Mouse (Mus musculus) hindbrain, embryonic 10.5 days (tissue): Measurements from ENCODE around the gene Ctla4. TPM values are rescaled to one million over a fixed set of nuclear protein-coding genes. Genes with fewer than 3 reads are reported as not detected.

ENCODE experiments used
- DNase-seq: peaks from one replicate; pipeline ENCODE4 v3.0.0-alpha.2; 2017; ENCODE audit warnings: low spot score
- H3K27ac ChIP-seq: fragments of 300-500 bp; sonication (generic); 2 replicates; pipeline ENCODE4 v1.5.1; 2016; ENCODE audit warnings: mild to moderate bottlenecking, moderate library complexity
- H3K27me3 ChIP-seq: fragments of 300-500 bp; sonication (generic); 2 replicates; pipeline ENCODE4 v1.6.1; 2016; ENCODE audit warnings: mild to moderate bottlenecking; ENCODE audit not compliant: poor library complexity, insufficient read depth, severe bottlenecking
- H3K36me3 ChIP-seq: fragments of 300-500 bp; sonication (generic); 2 replicates; pipeline ENCODE4 v1.6.1; 2016; ENCODE audit warnings: mild to moderate bottlenecking, moderate library complexity
- H3K4me1 ChIP-seq: fragments of 300-500 bp; sonication (generic); replicated peaks from 2 replicates; pipeline ENCODE4 v1.6.1; 2016; ENCODE audit warnings: mild to moderate bottlenecking
- H3K4me3 ChIP-seq: fragments of 300-500 bp; sonication (generic); 2 replicates; pipeline ENCODE4 v1.5.1; 2016; ENCODE audit warnings: mild to moderate bottlenecking, moderate library complexity
- H3K9me3 ChIP-seq: fragments of 300-500 bp; sonication (generic); 2 replicates; pipeline ENCODE4 v1.6.1; 2016; ENCODE audit warnings: mild to moderate bottlenecking, moderate library complexity
- WGBS: fragments of 180-500 bp; shearing (Covaris S2); methylation state at CpG from one replicate; pipeline ENCODE4 v1.1.7; 2016; 5-methylcytosine and 5-hydroxymethylcytosine counted together
- polyA plus RNA-seq: library from polyadenylated mRNA; unstranded; fragments of >200 nt; fragmentation: Nextera tagmentation; extraction: Ambion mirVana; gene quantifications from 2 replicates; pipeline ENCODE4 v1.2.1, GENCODE M21; 2016

The Ctla4 gene
- polyA plus RNA-seq, 1 experiment from 2014 or later: not detected

DNA sequence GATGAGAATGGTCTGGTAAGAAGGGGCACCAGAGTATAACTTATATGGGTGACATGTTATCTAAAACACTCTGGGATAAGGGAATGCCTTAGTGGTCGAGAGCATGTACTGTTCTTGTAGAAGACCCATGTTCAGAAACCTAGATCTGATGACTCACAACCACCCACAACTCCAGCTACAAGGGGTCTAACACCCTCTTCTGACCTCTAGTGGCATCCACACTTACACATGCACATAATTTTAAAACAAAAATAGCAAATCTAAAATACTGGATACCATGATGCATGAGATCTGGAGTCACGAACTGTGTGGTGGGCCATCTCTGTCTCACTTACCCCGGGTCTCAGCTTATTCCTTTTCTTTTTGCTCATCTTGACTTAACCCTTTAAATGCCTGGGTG is 53.2 kb downstream of the Ctla4 start:
- Histone ChIP-seq H3K9me3 (no peaks in the 10 kb centered on the region), H3K27me3 (no peaks in the 10 kb centered on the region), H3K27ac (no peak overlapping the region), H3K4me3 (no peak overlapping the region), H3K36me3 (no peaks in the 10 kb centered on the region), H3K4me1 (peaks cover 12% of the 10 kb centered on the region)
- no peak for DNase-seq
- WGBS: 83% methylated on average over 3 of the region's 3 CpGs

- H3K4me1 ChIP-seq: peaks cover 13% of the 10 kb centered on the region
- H3K4me3 ChIP-seq: no peak overlapping the region
- H3K36me3 ChIP-seq: no peaks in the 10 kb centered on the region
- no peaks in the 10 kb centered on the region for H3K9me3 ChIP-seq
- WGBS: 93% methylated on average over 1 of the region's 1 CpGs
- H3K27ac ChIP-seq: no peak overlapping the region
- no peaks in the 10 kb centered on the region for H3K27me3 ChIP-seq
- DNase-seq: no peak
Observed at GRCm38 (mm10) chr1:60940620-60941019, 53.8 kb downstream of the Ctla4 start.

DNA sequence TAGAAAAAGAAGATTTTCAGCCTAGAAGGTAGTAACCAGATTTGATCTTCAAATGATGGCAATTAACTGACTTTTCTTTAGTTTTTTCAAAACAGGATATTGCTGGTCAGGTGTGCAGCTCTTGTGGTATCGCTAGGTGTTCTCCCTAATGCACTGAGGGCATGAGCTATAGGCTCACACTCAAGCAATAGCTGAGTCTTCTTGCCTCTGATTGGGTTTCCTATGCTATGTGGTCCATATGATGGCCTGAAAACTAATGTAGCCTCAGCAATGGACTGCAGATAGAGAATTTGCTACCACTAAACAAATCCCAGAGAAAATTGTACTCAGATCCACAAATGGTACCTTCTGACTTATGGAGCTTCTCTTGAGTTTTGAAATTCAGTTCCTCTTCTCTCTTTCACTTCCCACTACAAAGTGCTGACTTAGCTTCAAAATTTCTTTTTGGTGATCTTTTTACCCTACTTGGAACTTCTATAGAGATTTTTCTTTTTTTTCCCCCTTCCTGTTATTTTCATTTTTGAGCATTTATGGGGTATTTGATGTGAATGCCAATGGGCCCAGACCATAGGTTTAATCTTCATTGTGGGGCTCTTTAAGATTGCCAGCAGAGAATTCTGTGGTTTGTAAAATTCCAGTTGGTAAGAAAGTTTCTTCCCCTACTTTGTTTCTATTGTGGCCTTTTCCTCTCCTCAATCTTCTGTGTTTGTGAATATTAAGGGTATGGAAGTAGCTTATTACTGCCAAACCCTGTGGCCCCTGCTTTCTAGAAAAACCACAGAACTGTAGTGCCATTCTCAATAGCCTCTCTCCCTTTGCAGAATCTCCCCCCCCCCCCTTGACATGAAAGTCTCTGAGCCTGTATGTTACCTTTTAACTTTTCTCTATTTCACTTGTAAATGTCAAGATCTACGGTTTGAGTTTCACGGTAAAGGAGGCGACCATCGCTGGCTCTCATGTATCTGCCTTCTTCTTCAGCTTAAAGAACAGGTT is 54.6 kb downstream of the Ctla4 start:
- no peak overlapping the region for H3K27ac ChIP-seq
- H3K36me3 ChIP-seq: no peaks in the 10 kb centered on the region
- no peaks in the 10 kb centered on the region for H3K27me3 ChIP-seq
- DNase-seq: no peak
- H3K4me1 ChIP-seq: peaks cover 13% of the 10 kb centered on the region
- H3K4me3 ChIP-seq: no peak overlapping the region
- H3K9me3 ChIP-seq: no peaks in the 10 kb centered on the region
- 94% methylated on average over 5 of the region's 5 CpGs for WGBS

- Histone ChIP-seq H3K27me3 (no peaks in the 10 kb centered on the region), H3K36me3 (no peaks in the 10 kb centered on the region), H3K27ac (no peak overlapping the region), H3K4me3 (no peak overlapping the region), H3K9me3 (no peaks in the 10 kb centered on the region), H3K4me1 (peaks cover 13% of the 10 kb centered on the region)
- 80% methylated on average over 2 of the region's 2 CpGs for WGBS
- no peak for DNase-seq
Observed at GRCm38 (mm10) chr1:60942921-60943320, 56.1 kb downstream of the Ctla4 start.

DNA sequence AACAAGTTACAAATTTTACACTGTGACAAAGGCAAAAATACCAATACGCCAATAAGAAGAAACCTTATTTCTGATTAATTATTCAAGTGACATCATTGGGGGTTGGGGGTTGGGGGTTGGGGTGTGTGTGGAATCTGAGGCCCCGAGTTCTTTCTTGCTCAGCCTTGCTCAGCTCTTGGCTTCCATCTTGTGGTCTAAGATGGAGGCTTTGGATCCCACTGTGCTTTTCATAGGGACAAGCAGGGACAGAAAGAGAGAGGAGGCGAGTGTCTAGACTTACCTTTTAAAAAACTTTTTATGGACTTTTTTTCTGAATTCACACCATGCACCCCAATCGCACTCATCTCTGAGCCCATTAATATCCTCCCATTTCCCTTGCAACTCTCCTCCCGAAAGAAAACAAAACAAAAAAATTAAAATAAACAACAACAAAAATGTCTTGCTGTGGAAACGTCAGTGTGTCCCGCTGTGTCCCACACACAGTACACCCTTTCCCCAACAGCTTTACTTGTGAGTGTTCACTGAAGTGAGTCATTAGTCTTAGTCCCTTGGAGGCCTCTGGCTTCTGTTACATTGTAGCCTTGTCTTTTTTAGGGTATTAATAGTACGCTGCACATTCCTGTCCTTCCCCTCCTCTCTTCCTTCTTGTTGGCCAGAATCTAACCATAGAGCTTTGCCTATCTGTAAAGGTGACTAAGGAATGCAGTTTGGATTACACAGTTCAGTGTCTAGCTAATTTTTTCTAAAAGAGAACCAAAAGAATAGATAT is 59.0 kb downstream of the Ctla4 start:
- Histone ChIP-seq H3K36me3 (no peaks in the 10 kb centered on the region), H3K27ac (no peak overlapping the region), H3K27me3 (no peaks in the 10 kb centered on the region), H3K9me3 (no peaks in the 10 kb centered on the region), H3K4me1 (peaks cover 13% of the 10 kb centered on the region), H3K4me3 (no peak overlapping the region)
- no peak for DNase-seq
- 80% methylated on average over 8 of the region's 8 CpGs for WGBS

DNA sequence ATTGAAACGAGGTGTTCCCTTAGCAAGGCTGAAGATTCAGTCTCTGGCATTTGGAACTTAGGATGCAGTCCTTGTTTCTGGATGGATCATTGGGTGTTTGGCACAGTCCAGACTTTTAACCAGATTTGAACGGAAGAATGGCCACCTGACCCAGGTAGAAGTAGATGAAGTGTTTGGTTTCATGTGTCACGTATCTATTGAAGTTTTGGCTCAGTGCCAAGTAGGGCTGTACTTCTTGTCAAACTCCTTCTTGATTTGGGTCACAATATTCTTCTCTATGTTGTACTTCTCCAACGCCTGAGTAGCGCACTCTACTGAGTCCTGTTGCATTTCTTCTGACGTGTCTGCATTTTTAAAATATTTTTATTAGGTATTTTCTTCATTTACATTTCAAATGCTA is 61.3 kb downstream of the Ctla4 start:
- H3K27me3 ChIP-seq: no peaks in the 10 kb centered on the region
- no peak overlapping the region for H3K27ac ChIP-seq
- DNase-seq: no peak
- no peak overlapping the region for H3K4me3 ChIP-seq
- no peaks in the 10 kb centered on the region for H3K36me3 ChIP-seq
- 94% methylated on average over 6 of the region's 6 CpGs for WGBS
- H3K9me3 ChIP-seq: no peaks in the 10 kb centered on the region
- peaks cover 13% of the 10 kb centered on the region for H3K4me1 ChIP-seq

DNA sequence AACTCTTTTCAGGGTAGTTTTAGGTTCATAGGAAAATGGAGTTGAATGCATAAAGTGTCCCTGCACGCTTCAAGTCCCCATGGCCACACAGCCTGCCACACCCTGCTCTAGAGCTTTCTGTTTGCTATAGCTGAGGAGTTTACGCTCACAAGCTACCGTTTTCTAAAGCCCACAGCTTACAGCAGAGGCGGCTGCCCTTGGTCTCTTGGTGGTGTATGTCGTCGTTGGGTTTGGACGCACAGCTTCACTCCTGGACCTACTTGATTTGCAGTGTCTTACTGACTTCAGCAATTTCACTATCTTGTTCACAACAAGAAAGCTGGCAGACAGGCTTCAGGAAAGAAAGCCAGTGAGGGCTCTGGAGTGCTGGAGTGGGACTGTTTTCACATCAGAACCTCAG is 66.2 kb downstream of the Ctla4 start:
- DNase-seq: no peak
- Histone ChIP-seq H3K36me3 (no peaks in the 10 kb centered on the region), H3K27ac (no peak overlapping the region), H3K4me3 (no peak overlapping the region), H3K4me1 (no peaks in the 10 kb centered on the region), H3K9me3 (no peaks in the 10 kb centered on the region), H3K27me3 (no peaks in the 10 kb centered on the region)
- WGBS: 84% methylated on average over 7 of the region's 7 CpGs

DNA sequence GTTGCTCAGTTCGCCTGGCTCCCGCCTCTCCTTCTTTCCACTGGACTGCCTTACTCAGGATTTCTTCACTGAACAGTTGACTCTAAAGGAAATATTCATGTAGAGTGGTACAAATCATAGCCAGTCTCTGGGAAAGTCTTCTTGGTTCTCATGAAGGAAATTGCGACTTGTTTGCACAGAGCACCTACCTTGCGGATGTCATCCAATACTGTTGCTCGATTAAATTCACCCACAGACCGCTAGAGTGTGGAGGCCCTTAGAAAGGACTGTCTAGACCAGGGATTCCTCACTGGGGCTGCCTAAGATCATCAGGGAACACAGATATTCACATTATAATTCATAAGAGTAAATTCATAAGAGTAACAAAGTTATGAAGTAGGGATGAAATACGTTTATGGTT is 66.9 kb downstream of the Ctla4 start:
- H3K36me3 ChIP-seq: no peaks in the 10 kb centered on the region
- H3K9me3 ChIP-seq: no peaks in the 10 kb centered on the region
- no peak overlapping the region for H3K4me3 ChIP-seq
- 90% methylated on average over 7 of the region's 7 CpGs for WGBS
- DNase-seq: no peak
- no peak overlapping the region for H3K27ac ChIP-seq
- H3K27me3 ChIP-seq: no peaks in the 10 kb centered on the region
- no peaks in the 10 kb centered on the region for H3K4me1 ChIP-seq

DNA sequence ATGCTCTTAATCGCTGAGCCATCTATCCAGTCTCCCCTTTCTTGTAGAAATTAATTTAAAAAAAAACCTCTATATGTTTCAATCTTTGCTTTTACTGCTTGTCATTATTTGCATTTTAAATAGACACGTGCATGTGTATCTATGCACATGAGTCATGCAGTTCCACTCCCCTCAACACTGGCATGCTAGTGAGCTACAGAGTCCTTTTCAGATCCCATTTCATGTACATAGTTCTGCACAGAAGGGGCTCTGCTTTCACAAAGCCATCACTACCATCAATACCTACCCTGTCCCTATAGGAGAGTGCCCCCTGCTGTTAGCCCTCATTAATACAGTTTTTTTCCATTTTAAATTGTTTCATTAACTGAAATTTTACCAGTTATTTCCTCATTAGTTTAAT is 68.0 kb downstream of the Ctla4 start:
- H3K9me3 ChIP-seq: no peaks in the 10 kb centered on the region
- 62% methylated on average over 2 of the region's 2 CpGs for WGBS
- no peak overlapping the region for H3K4me3 ChIP-seq
- no peak for DNase-seq
- H3K27me3 ChIP-seq: no peaks in the 10 kb centered on the region
- H3K27ac ChIP-seq: no peak overlapping the region
- no peaks in the 10 kb centered on the region for H3K36me3 ChIP-seq
- no peaks in the 10 kb centered on the region for H3K4me1 ChIP-seq

GRCm38 (mm10) chr1:60955186-60955585 is 68.4 kb downstream of the Ctla4 start:
- WGBS: 97% methylated on average over 3 of the region's 3 CpGs
- Histone ChIP-seq H3K27ac (no peak overlapping the region), H3K4me1 (no peaks in the 10 kb centered on the region), H3K4me3 (no peak overlapping the region), H3K36me3 (no peaks in the 10 kb centered on the region), H3K27me3 (no peaks in the 10 kb centered on the region), H3K9me3 (no peaks in the 10 kb centered on the region)
- no peak for DNase-seq

DNA sequence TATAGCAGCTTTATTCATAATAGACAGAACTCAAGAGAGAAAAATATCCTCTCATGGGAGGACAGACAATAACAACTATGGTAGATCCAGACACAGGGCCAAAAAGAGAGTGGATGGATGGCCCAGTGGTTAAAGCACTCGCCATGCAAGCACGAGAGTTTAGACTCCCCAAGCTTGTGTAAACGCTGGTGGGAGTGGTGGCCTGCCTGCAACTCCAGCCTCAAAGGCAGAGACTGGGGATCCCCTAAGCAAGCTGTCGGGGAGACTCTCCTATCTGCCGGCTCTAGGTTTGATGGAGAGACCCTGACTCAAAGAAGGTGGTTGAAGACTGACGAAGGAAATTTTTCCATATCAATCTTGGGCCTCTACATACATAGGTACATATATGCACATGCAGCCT is 69.4 kb downstream of the Ctla4 start:
- H3K9me3 ChIP-seq: no peaks in the 10 kb centered on the region
- no peaks in the 10 kb centered on the region for H3K27me3 ChIP-seq
- DNase-seq: no peak
- H3K4me3 ChIP-seq: no peak overlapping the region
- no peak overlapping the region for H3K27ac ChIP-seq
- 87% methylated on average over 6 of the region's 6 CpGs for WGBS
- no peaks in the 10 kb centered on the region for H3K36me3 ChIP-seq
- H3K4me1 ChIP-seq: no peaks in the 10 kb centered on the region

DNA sequence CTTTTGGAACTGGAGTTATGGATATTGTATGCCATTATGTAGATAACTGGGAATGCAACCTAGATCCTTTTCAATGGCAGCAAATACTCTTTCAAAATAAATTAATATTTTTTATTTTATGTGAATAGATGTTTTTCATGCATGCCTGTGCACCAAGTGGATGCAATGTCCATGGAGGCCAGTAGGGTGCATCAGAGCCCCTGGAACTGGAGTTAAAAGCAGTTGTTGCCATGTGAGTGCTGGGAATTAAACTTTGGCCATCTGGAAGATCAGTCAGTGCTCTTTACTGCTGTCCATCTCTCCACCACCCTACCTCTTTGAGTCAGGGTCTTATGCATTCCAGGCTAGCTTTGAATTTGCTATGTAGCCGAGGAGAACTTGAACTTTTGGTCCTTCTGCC is 71.5 kb downstream of the Ctla4 start:
- H3K27me3 ChIP-seq: no peaks in the 10 kb centered on the region
- 82% methylated on average over 1 of the region's 1 CpGs for WGBS
- H3K9me3 ChIP-seq: no peaks in the 10 kb centered on the region
- no peak for DNase-seq
- no peaks in the 10 kb centered on the region for H3K4me1 ChIP-seq
- no peak overlapping the region for H3K4me3 ChIP-seq
- H3K36me3 ChIP-seq: no peaks in the 10 kb centered on the region
- H3K27ac ChIP-seq: no peak overlapping the region

GRCm38 (mm10) chr1:60959246-60959645 is 72.4 kb downstream of the Ctla4 start:
- H3K4me1 ChIP-seq: no peaks in the 10 kb centered on the region
- no peaks in the 10 kb centered on the region for H3K36me3 ChIP-seq
- H3K4me3 ChIP-seq: no peak overlapping the region
- H3K27me3 ChIP-seq: no peaks in the 10 kb centered on the region
- H3K9me3 ChIP-seq: no peaks in the 10 kb centered on the region
- WGBS: 90% methylated on average over 4 of the region's 4 CpGs
- H3K27ac ChIP-seq: no peak overlapping the region
- no peak for DNase-seq
